Mouse (Mus musculus) ovary, postnatal 36 days (tissue): ENCODE results near the gene Sbf2.

ENCODE experiments used
- DNase-seq: peaks from one replicate; pipeline ENCODE4 v3.0.0; 2022; ENCODE audit warnings: low spot score, mixed read lengths

Gene Sbf2

DNA sequence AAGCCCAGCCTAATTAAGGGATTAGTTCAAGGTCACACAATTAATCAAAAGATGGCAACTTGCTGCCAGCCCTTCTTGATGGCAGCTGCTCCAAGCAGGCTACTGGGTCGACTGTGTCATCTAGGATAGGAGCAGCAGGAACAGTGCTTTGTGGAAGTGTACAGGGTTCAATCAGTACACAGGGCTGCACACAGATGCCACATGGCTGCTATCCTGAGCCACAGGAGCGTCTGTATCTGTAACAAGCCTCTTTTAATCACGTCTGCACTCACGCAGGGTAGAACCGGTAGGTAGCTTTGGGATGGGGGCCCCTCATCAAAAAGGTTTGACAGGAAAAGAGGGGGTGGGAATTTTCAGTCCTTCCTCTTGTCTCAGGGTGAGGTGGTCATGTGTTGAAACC lies 308.4 kb downstream of the Sbf2 start:
- DNase-seq, result no peak

DNA sequence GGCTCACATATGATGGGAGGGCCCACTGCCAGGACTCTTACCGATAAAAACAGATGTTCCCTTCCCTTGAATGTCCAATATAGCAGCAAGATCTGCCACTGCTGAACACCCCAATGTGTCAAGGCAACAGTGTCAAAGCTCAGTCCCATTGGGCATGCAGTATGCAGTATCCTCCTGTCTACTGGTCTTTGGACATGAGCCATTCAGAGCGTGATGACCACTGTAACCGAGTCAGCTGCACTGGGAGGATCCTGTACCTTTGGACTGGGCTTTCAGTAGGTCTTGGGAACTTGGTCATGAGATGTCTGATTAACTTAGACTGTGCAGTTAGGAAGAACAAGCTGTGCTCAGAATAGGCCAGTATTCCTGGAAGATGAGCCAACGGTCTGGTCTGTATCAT lies 309.2 kb downstream of the Sbf2 start:
- DNase-seq, result no peak

DNA sequence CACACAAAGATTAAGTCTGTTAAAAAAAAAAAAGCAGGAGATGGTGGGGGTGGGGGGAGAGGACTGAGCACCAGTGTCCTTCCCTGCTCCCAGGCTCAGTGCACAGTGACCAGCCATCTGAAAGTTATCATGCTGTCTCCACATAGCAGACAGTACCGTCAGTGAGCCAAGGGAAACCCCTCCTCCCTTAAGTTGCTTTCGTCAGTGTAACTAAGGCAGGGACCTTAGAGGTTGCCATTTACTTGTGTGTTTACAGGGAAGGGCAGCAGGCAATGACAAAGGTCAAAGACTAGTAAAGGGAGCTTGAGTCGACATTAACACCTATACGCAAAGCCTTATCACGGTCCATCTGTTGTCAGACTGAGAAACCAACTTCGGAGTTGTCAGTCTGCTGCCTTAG lies 311.8 kb downstream of the Sbf2 start:
- no peak for DNase-seq

DNA sequence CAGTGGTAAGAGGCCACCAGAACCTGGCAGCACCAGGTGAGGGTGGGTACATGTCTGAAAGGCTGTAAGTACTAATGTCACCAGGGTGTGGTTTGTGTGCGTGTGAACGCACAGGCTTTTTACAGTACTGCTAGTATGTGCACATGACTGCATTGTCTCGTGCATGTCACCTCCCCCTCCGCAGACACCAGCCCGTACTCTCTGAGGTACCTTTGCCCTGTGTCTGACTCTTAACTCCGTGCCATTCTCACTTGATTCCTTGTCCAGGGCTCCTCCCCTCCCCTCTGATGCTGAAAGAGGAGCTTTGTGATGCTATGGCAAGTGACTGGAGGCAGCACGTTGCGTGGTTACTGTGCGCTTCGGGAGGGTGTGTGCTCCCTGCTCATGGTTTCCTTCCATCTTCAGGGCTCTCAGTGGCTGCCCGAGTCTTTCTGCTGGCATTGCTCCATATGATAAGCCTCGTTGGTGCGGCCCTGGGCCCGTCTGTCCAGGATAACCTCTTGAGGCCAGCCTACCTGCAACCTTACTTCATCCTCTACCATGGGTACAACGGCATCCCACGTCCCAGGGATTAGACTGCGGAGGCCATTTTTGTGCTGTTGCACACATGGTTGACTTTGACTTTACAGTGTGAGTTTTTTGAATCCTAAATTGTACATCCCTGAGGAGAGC lies 315.8 kb downstream of the Sbf2 start:
- no peak for DNase-seq

DNA sequence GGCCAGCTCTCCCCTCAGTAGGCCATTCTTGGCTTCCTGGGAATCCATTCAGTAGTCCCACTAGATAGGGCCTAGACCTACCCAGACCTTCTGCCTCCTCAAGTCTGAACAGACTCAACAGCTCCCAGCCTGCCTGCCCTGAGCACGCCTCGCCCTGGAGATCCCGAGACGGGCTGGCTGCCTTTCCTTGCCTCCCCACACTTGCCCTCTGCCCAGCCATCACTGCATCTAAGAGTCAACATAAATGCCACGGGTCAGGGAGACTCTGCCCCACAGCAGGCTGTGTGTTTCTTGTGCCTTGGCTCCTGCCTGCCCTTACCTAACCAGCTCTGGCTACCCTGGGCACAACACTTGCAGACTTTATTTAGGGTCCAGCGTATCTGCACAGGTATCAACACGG lies 316.6 kb downstream of the Sbf2 start:
- no peak for DNase-seq

DNA sequence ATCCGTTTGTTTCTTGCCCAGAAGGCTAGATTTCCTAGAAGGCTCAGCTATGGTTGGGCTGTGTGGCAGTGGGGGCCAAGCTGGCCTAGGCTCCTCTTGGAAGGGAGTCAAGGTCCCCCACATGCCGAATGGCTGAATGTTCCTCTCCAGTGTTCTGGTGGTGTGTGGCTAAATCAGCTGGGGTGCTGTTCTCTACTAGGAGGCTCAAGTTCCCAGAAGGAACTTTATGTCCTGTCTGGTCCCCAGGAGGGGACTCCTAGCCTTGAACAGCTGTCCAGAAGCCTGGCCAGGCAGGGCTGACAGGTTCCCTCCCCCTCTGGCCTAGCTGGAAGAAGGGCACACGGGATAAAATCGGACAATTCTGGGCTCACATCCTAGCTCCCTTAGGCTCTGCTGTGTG lies 317.1 kb downstream of the Sbf2 start:
- peak; percentile 29 for DNase-seq

DNA sequence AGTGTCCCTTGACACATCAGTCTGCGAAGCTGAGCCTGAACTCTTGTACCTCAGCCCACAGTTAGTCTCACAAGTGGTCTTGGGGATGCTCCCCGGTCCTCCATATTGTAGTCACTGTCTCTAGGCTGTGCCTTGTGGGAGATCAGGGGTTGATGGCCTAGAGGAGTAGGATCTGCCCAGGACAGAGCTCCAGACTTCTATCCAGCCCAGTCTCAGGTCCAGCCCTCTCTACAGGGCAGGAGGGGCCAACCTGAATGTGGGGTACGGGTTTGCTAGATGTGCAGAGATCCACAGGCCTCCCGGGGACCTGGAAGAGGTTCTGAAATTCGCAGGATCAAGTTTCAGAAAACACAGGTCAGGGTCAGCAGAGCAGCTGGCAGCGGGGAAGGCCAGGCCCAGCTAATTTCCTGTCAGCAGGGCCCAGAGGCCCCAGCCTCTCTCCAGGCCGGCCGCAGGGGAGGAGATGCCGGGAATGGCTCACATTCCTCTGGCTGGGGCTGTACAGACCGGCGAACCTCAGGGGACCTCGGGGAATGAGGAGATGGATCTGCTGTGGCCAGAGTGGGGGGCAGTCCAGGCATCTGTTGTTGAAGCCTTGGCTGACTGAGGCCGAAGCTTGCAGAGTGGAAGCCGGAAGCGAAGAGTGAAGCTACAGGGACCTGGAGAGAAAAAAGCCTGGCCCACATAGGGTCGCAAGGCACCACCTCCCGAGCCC lies 317.7 kb downstream of the Sbf2 start:
- peak; percentile 61 for DNase-seq

DNA sequence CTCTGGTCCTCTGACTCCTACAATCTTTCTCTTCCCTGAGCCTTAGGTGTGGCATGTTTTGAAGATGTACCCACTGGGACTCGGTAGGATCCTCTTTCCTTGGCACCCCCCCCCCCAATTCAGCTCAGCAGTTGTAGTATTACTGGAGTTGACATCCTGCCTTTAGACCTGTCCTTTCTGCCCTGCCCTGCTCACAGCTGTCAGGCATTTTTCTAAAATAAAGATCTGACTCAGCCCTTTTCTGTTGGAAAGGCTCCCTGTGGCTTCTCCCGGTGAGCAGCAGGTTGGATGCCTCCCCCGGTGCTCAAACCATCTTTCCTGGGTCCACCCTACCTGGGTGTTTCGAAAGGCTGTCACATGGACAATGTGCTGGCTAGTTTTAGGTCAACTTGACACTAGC lies 325.1 kb downstream of the Sbf2 start:
- no peak for DNase-seq

DNA sequence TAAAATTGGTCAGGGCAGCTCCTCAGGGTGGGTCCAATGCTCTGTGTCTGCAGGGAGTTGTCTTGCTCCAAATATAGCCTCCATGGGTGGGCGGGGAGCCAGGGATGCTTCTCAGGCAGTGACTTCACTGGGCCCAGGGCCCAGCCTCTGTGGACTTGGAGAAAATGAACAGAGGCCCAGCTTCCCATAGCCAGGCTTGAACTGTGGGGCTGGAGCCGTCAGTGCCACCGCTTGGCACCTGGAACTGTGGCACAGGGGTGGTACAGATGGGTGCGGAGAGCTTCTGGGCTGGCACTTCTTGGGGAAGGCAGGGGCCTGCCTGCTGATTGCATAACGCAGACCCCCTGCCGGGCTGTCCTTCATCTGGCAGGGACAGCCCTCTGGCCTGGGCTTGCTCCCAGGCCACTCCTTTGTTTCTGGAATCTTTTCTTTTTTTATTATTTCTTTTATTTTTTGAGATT lies 326.0 kb downstream of the Sbf2 start:
- peak; percentile 66 for DNase-seq

DNA sequence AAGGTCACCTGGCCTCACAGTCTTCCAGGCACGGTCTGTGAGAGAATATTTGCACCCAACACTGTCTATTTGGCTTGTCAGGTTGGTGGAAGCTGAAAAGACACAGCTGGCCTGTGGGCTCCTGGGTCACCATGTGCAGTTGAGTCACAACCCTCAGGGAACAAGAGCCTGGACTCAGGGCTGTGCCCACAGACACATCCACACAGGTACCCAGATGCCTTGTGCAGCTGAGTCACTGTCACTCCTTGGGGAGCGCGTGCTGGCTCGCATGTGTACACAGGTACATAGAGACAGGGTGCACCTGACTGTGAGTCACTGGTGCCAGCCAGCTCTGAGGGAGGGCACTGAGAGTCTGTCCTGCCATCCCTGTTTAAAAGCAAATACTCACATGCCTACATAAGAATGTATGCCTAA lies 326.5 kb downstream of the Sbf2 start:
- DNase-seq, result no peak

DNA sequence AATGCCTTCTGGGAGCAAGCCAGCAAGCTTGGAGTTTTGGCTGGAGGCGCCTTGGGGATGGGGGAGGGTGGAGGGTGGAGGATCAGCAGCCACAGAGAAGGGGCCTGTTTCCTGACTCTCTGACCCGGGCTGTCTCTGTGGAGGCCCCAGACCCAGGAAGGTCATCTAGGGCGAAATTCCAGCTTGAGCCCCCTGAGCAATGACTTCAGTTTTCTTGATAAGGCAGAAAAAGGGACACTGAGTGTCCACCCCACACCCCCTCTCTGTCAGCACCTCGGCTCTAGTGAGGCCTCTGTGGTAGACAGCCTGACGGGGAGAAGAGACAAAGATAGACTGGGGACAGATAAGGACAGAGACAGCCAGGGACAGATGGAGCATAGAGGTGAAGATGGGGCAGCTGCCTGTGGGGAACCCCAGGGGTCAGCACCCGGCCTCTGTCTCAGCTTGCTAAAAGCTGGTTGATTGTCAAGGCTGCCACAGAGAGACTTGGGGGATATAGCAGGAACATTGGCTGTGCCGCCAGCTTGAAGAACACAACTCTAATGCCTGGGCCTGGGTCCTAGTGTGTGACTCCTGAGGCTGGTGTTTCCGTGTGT lies 327.1 kb downstream of the Sbf2 start:
- no peak for DNase-seq

DNA sequence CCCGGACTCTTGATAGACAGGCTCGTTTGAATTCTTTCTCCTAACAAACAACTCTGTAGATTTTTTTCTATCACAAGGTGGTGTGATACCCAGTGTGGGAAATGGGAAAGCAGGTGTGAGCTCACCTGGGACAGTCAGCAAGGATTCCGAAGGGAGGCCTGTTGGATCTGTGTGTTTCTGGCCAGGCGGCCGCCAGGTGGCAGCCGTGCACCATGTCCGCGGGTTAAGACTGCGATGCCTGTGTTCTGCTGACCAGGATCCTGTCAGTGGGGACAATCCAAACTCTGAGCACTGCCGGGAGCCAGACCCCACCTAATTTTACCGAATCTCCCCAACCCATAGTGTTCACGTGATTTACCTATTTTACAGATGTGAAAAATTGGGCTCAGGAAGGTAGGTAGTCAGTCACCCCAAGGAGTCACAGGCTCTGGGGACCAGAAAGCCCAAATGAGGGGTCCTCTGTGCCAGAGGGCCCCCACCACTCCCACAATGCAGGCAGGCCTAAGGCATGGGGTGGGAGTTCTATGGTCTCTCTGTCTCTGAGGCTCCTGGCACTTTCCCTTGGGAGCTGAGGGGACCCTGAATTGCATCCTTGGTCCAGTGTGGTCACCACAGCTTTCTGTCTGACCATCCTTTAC lies 327.8 kb downstream of the Sbf2 start:
- peak; percentile 77 for DNase-seq

DNA sequence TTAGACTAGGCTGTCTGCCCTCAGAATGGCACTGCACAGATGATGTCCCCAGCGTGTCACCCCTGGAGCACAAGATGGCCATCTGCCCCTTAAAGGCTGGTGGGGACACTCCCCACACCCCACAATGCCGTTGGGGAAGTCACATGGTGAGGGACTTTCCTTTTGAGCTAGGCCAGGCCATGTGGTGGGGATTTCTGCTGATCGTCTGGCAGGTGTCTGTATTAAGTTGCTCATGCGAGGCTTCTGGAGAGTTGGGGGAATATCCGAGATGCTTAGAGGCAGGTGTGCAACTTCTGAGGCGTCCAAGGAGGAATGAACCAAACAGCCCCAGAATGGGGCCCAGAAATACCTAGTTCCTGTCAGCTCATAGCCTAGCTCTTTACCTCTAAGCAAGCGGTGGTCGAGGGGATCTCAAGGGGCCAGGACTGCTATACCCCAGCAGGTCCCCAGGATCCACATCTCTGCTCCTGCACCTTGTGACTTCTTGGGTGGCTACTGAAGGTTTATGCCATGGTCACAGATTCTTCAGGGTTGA lies 328.5 kb downstream of the Sbf2 start:
- DNase-seq, result no peak

DNA sequence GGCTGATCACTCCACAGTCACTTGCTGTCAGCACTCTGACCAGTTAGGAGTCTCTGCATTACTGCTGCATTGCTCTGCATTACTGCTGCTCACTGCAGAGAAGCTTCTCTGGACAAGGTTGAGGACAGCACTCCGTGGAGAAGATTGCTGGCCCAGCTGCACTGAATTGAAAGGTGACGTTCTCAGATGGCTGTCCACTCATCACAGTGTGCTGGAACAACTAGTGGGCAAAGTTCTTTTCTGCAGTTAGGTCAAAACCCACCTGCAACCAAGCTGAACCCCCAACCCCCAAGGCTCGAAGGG lies 328.9 kb downstream of the Sbf2 start:
- DNase-seq, result no peak

DNA sequence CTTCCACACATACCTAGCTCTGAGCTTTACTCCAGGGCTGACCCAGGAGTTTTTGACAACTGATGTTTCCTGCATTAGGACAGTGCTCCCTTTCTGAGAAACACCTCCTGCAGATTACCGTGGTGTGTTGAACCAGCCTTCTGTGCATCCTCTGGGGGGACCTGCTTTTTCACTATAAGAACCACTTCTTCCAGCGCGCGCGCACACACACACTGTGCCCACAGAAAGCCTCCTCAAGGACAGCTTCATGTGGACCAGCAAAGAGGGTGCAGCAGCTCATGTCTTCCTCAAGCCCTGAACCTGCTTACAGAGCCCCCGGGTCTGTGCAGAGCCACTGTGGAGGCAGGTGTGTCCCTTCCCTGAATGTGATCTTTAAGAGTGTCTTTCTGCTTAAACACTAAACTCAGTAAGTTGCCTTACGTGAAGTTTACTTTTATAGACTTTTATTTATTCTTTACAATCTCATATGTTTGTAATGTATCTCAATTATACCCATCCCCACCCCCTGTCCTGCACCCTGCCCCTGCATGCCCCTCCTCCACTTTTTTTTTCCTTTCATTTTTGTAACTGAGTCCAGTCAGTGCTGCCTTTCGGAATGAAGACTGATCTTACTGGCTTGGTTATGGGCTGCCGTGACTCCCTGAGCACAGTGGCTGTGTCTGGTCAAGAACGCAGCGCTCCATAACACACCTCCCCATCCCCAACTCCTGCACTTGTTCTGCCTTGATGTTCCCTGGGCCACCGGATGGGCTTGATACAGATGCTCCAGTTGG lies 329.5 kb downstream of the Sbf2 start:
- DNase-seq, result no peak

DNA sequence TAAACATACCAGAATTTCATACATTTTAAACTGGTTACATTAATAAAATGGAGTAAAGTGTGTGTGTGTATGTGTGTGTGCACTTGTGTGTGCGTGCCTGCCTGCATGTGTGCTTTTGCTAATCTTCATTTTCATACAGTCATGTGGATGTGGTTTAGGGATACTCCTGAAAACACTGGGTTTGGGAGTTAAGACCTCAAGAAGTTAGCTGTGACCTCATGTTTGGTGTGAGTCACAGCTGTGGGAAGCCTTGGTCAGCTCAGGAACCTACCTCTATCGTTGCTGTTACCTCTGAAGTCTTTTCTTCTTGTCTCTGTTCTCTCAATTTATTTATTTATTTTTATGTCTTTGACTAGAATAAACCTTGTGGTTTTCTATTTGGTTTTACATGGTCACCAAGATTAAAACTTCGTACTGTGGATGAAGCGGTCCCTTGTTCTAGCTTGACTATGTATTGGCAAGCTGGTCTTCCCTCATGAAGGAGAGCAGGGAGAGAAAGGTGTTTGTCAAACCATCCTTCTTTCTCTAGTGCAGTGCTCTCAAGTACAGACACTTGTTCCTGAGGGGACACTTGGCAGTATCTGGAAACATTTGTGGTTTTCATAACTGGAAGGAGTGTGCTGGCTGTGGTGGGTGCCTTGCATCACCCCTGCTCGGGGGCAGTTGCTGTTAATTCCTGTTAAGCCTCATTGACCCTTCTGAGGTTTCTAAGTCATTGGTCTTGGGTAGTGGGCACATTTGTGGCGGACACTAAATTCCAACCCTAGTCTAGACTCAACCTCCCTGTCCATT lies 331.0 kb downstream of the Sbf2 start:
- no peak for DNase-seq

DNA sequence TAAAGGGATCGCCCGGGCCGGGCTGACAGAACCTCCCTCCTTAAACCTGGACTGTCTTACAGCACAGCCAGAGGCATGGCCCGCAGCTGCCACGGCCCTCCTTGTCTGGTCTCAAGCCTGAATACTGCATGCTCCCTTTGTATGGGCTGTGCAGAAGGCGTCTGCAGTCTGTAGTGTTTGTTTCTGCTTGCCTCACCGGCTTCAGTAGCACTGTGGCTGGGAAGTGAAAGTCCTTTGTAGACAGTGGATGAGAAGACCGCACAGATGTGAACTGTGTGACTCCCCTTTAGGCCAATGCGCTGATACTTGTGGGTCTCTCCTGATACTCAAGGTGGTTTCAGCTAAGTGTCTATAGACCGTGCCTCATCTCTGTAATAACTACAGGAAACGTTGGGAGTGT lies 331.9 kb downstream of the Sbf2 start:
- no peak for DNase-seq

DNA sequence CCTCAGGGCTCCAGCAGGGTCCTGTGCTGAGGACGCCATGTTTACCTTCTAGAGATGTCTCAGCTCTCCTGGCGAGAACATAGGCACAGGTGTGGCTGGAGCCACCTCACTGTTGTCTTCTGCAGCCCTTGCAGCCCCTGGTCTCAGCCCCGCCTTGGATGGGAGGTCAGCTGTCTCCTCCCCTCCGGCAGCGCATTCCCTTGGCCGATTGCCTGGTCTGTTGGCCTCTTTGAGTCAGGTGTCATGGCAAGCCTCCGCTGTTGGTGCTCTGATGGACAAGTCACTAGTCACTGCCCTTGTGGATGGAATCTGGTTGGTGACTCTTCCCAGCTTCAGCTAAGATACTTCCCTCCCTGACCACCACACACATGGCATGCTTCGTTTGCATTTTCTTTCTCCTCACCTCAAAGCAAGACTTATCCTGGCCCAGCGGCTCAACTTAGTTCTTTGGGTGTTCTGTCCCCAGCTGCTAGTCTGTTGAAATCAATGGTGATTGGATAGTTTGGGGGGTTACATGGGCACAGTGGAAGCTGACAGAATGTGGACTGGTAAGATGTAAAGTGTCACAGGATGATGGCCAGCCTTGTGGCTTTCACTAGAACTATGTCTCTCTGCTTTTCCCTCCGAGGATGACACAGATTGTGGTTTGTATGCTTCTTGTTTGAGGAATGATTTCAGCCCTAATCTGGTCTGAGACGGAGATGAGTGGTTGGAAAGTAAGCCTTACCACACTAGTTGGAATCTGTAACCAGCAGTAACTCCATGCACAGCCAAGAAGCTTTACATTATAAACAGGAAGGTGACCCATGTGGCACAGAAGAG lies 333.1 kb downstream of the Sbf2 start:
- no peak for DNase-seq

DNA sequence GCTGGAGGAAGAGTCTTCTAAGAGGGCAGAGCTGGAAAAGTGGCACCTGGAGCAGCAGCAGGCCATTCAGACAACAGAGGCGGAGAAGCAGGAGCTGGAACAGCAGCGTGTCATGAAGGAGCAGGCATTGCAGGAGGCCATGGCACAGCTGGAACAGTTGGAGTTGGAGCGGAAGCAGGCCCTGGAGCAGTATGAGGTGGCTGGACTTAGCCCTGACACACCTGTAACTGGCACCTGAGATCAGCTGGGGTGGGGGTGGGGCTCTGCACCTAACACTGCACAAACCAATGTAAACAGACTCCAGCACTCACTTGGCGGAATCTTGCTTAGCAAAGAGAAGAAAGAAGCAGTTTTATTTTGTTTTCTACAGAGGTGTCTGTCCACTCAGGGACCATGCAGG lies 335.5 kb downstream of the Sbf2 start:
- no peak for DNase-seq

DNA sequence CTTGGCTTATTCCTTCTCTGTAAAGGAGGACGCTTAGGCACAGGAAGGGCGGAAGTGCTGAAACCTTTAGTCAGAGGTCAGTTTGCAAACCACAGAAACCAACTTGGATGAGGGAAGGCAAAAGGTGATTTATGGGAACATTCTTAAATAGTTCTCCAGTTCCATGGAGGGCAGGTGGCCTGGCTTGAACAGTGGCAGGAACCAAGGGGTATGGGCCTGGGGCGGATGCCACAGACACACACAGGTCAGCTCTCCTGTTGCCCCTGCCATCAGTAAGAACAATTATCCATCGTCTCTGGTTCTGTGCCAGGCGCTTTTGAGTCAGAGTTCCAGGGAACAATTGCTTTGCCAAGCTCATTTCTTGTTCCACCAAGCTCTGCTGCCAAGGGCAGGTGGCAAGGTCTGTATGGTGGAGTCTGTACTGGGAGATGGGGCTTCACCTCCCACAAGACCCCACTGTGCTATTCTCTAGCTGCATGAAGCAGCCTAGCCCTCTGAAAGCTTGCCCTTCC lies 336.9 kb downstream of the Sbf2 start:
- no peak for DNase-seq
